Mouse (Mus musculus) limb, embryonic 15.5 days (tissue): ENCODE data around the gene Osbpl9. TPM values are rescaled to one million over a fixed set of nuclear protein-coding genes. Genes with fewer than 3 reads are reported as not detected.

Experiments
- ATAC-seq: fragments of 200-750 bp; cut with Nextera tagmentation; 2 replicates; pipeline ENCODE4 v1.8.0; 2017; ENCODE audit warnings: low read depth, moderate TSS enrichment; ENCODE audit not compliant: insufficient number of reproducible peaks, low FRiP score, low TSS enrichment
- H3K27ac ChIP-seq: fragments of 300-500 bp; sonication (generic); 2 replicates; pipeline ENCODE4 v1.5.1; 2015; ENCODE audit warnings: moderate library complexity, mild to moderate bottlenecking, inconsistent platforms
- H3K27me3 ChIP-seq: fragments of 300-500 bp; sonication (generic); 2 replicates; pipeline ENCODE4 v1.6.1; 2015; ENCODE audit warnings: inconsistent platforms
- H3K36me3 ChIP-seq: fragments of 300-500 bp; sonication (generic); 2 replicates; pipeline ENCODE4 v1.6.1; 2015; ENCODE audit warnings: inconsistent platforms
- H3K4me1 ChIP-seq: fragments of 300-500 bp; sonication (generic); 2 replicates; pipeline ENCODE4 v1.6.1; 2015; ENCODE audit warnings: inconsistent platforms
- H3K4me2 ChIP-seq: fragments of 300-500 bp; sonication (generic); 2 replicates; pipeline ENCODE4 v1.6.1; 2015; ENCODE audit warnings: mild to moderate bottlenecking, inconsistent platforms
- H3K4me3 ChIP-seq: fragments of 300-500 bp; sonication (generic); 2 replicates; pipeline ENCODE4 v1.5.1; 2015; ENCODE audit warnings: mild to moderate bottlenecking, inconsistent platforms
- H3K9ac ChIP-seq: fragments of 300-500 bp; sonication (generic); 2 replicates; pipeline ENCODE4 v1.6.1; 2015; ENCODE audit warnings: inconsistent platforms
- H3K9me3 ChIP-seq: fragments of 300-500 bp; sonication (generic); 2 replicates; pipeline ENCODE4 v1.6.1; 2016; ENCODE audit warnings: inconsistent platforms
- WGBS: fragments of 180-500 bp; shearing (Covaris S2); methylation state at CpG from one replicate; pipeline ENCODE4 v1.1.7; 2015; 5-methylcytosine and 5-hydroxymethylcytosine counted together
- microRNA counts: library from miRNA; unstranded; fragments of <30 nt; microRNA quantifications from one replicate; lab custom pipeline; 2016
- microRNA-seq: library from miRNA; unstranded; fragments of <30 nt; microRNA quantifications from one replicate; pipeline ENCODE4, GENCODE M21; 2016
- polyA plus RNA-seq: library from polyadenylated mRNA; unstranded; fragments of >200 nt; fragmentation: Nextera tagmentation; extraction: Ambion mirVana; gene quantifications from 2 replicates; pipeline ENCODE4 v1.2.1, GENCODE M21; 2015

Osbpl9 gene
- polyA plus RNA-seq, 1 experiment from 2014 or later = 63.8 TPM

GRCm38 (mm10) chr4:109014091-109014490, 188.0 kb downstream of the Osbpl9 start:
- ATAC-seq = no peak
- WGBS = 94% methylated on average over 4 of the region's 4 CpGs
- no peak overlapping the region for H3K4me3 ChIP-seq
- no peaks in the 10 kb centered on the region for H3K9me3 ChIP-seq
- no peak overlapping the region for H3K9ac ChIP-seq
- H3K4me2 ChIP-seq = no peak overlapping the region
- H3K36me3 ChIP-seq = peaks cover 10% of the 10 kb centered on the region
- H3K27me3 ChIP-seq = no peaks in the 10 kb centered on the region
- H3K27ac ChIP-seq = no peak overlapping the region
- H3K4me1 ChIP-seq = no peaks in the 10 kb centered on the region

MicroRNAs encoded within 50 kb of the gene (microRNA counts, 519-probe panel; counts per million panel counts)
- microRNA mmu-miR-761 (lab: Ali Mortazavi, UCI) = 1,819 counts per million, percentile 28 among the panel's probes with 10 or more counts

Small RNA genes within 50 kb of the gene (microRNA-seq; reads per million reads assigned to microRNA genes)
- not detected for gene Mir761

Other genes with a start within 250 kb of the Osbpl9 start
- gene Nrd1, start 201.6 kb downstream of the Osbpl9 start, polyA plus RNA-seq = 66.5 and 73.4 TPM in 2 replicates
- gene Calr4, start 32.2 kb upstream of the Osbpl9 start, polyA plus RNA-seq = 0.09 and 0.24 TPM in 2 replicates
- 37.5 and 40.1 TPM in 2 replicates for gene Eps15, start 78.0 kb upstream of the Osbpl9 start, polyA plus RNA-seq
- gene Ttc39a, start 204.4 kb upstream of the Osbpl9 start, polyA plus RNA-seq = 3.2 and 4.0 TPM in 2 replicates